Mouse (Mus musculus) heart, postnatal 0 days (tissue): ENCODE data around the gene Rora. TPM values are rescaled to one million over a fixed set of nuclear protein-coding genes. Genes with fewer than 3 reads are reported as not detected.
A peak's percentile ranks its signal among the peaks of the same experiment; 100 is the strongest.

Experiments used
- ATAC-seq: fragments of 200-750 bp; cut with Nextera tagmentation; 2 replicates; pipeline ENCODE4 v1.8.0; 2017; ENCODE audit warnings: low read depth, moderate number of reproducible peaks, moderate library complexity; ENCODE audit not compliant: insufficient read depth
- DNase-seq: peaks from one replicate; pipeline ENCODE4 v3.0.0-alpha.2; 2016; ENCODE audit warnings: low spot score
- H3K27ac ChIP-seq: fragments of 300-500 bp; sonication (generic); 2 replicates; pipeline ENCODE4 v1.5.1; 2014; ENCODE audit warnings: low read depth, mild to moderate bottlenecking
- H3K27me3 ChIP-seq: fragments of 300-500 bp; sonication (generic); 2 replicates; pipeline ENCODE4 v1.6.1; 2014; ENCODE audit warnings: low read length, mixed read lengths; ENCODE audit not compliant: control insufficient read depth, insufficient read depth
- H3K36me3 ChIP-seq: fragments of 300-500 bp; sonication (generic); replicated peaks from 2 replicates; pipeline ENCODE4 v1.6.1; 2014; ENCODE audit warnings: low read length, mixed read lengths; ENCODE audit not compliant: control insufficient read depth, insufficient read depth
- H3K4me1 ChIP-seq: fragments of 300-500 bp; sonication (generic); 2 replicates; pipeline ENCODE4 v1.6.1; 2014; ENCODE audit warnings: antibody characterized with exemption; ENCODE audit not compliant: control insufficient read depth, insufficient read depth
- H3K4me2 ChIP-seq: fragments of 300-500 bp; sonication (generic); 2 replicates; pipeline ENCODE4 v1.6.1; 2014; ENCODE audit warnings: low read depth, mild to moderate bottlenecking, low read length, moderate library complexity
- H3K4me3 ChIP-seq: fragments of 300-500 bp; sonication (generic); 2 replicates; pipeline ENCODE4 v1.5.1; 2014; ENCODE audit warnings: low read depth, low read length
- H3K9ac ChIP-seq: fragments of 300-500 bp; sonication (generic); replicated peaks from 2 replicates; pipeline ENCODE4 v1.6.1; 2014; ENCODE audit warnings: low read depth, low read length, mixed read lengths
- H3K9me3 ChIP-seq: fragments of 300-500 bp; sonication (generic); replicated peaks from 2 replicates; pipeline ENCODE4 v1.6.1; 2016; ENCODE audit warnings: low read length; ENCODE audit not compliant: control insufficient read depth
- CTCF ChIP-seq: IDR thresholded peaks from 2 replicates; pipeline ENCODE4 v1.5.1; 2016; ENCODE audit warnings: antibody characterized with exemption, control low read depth, low read depth
- EP300 ChIP-seq: IDR thresholded peaks from 2 replicates; pipeline ENCODE4 v1.6.1; 2016; ENCODE audit warnings: antibody characterized with exemption, low read depth
- WGBS: fragments of 180-500 bp; shearing (Covaris S2); extraction: QIAGEN DNeasy Blood & Tissue Kit; methylation state at CpG from one replicate; pipeline ENCODE4 v1.1.7; 2014; 5-methylcytosine and 5-hydroxymethylcytosine counted together
- polyA plus RNA-seq: library from polyadenylated mRNA; unstranded; fragments of >200 nt; fragmentation: Nextera tagmentation; extraction: Ambion mirVana; gene quantifications from 2 replicates; pipeline ENCODE4 v1.2.1, GENCODE M21; 2015
- total RNA-seq: library from RNA; depleted of rRNA; stranded (reverse); fragments of >200 nt; gene quantifications from 2 replicates; pipeline ENCODE4 v1.2.3, GENCODE M21; 2014; ENCODE audit warnings: low replicate concordance

Gene Rora
- total and polyA plus RNA-seq, 2 experiments from 2014 or later: 7.9 to 9.8 TPM

DNA sequence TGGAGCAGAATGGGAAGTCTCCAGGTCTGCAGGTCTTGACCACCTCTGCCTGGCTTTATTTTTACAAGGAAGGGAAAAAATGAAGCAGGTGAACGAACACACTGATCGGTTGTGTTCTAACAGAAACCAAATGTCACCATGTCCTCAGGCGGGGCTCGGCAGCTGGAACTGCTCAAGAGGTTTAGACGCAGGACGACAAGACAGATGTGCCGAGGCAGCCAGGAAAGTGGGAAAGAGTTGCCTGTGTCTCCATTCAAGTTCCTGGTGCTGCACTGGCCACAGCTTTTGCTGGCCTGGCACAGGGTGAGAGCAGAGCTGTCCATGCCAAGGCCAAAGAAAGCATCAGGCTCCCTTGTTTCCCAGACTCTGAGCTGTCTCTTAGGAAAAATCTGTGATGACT, 480.1 kb downstream of the Rora start:
- ATAC-seq: peak; percentile 14; the same call in 1 of the 2 replicates
- H3K27me3 ChIP-seq: peaks cover 9% of the 10 kb centered on the region; the same call in 1 of the 2 replicates
- H3K4me2 ChIP-seq: no peak overlapping the region

DNA sequence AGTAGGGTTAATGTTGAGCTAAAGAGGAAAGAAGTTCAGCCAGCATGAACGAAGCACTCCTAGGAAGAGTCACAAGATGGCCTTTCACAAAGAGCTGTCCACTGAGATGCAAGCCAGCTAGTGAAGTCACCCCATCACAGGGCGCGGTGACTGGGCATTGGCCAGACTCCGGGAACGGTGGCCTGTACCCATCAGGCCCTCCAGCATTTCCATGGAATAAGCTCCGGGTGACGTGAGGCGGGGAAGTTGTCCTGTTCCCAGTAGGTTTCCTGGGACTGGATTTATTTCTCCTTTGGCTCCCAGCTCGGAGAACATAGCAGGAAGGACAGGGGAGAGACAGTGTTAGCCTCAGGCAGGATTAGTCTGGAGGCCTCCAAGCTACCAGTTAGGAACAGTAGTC, 481.0 kb downstream of the Rora start:
- no peaks in the 10 kb centered on the region for H3K4me1 ChIP-seq
- H3K36me3 ChIP-seq: no peaks in the 10 kb centered on the region
- H3K9me3 ChIP-seq: no peaks in the 10 kb centered on the region
- TF ChIP-seq EP300 (no peak), CTCF (no peak)
- H3K4me3 ChIP-seq: no peak overlapping the region
- ATAC-seq: no peak
- no peak for DNase-seq
- H3K27me3 ChIP-seq: peaks cover 9% of the 10 kb centered on the region; the same call in 1 of the 2 replicates
- WGBS: 77% methylated on average over 9 of the region's 9 CpGs
- no peak overlapping the region for H3K4me2 ChIP-seq
- H3K9ac ChIP-seq: no peak overlapping the region
- peak overlapping the region; percentile 61 for H3K27ac ChIP-seq

More for the DNA sequence above, 480.1 kb downstream of the Rora start:
- Histone ChIP-seq H3K27ac (peak overlapping the region; percentile 37; the same call in 1 of the 2 replicates), H3K9me3 (no peaks in the 10 kb centered on the region), H3K4me3 (no peak overlapping the region), H3K9ac (no peak overlapping the region), H3K4me1 (peaks cover 5% of the 10 kb centered on the region; the same call in 1 of the 2 replicates), H3K36me3 (no peaks in the 10 kb centered on the region)
- TF ChIP-seq EP300 (no peak), CTCF (no peak)
- no peak for DNase-seq
- WGBS: 66% methylated on average over 7 of the region's 7 CpGs

DNA sequence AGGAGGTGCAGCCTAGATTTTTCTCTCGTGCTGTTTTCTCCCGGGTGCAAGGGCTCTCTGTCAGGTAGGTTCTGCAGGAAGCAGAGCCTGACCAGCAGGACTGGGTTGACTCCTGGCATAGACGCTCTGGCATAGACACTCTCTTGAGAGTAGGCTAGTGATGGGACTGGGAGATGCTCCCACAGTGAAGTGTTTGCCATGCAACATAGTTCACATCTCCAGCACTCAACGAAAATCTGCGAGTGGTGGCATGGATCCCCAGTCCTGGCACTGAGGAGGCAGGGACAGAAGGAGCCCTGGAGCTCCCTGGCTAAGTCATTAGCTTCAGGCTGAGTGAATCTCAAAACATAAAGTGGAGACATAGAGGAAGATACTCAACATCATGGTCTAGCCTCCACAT, 483.2 kb downstream of the Rora start:
- Histone ChIP-seq H3K4me3 (no peak overlapping the region), H3K36me3 (no peaks in the 10 kb centered on the region), H3K4me2 (no peak overlapping the region), H3K4me1 (no peaks in the 10 kb centered on the region), H3K27me3 (peaks cover 9% of the 10 kb centered on the region; the same call in 1 of the 2 replicates), H3K9me3 (no peaks in the 10 kb centered on the region), H3K9ac (no peak overlapping the region), H3K27ac (no peak overlapping the region)
- ATAC-seq: no peak
- WGBS: 88% methylated on average over 5 of the region's 5 CpGs
- no peak for TF ChIP-seq EP300
- TF ChIP-seq CTCF: no peak
- no peak for DNase-seq

DNA sequence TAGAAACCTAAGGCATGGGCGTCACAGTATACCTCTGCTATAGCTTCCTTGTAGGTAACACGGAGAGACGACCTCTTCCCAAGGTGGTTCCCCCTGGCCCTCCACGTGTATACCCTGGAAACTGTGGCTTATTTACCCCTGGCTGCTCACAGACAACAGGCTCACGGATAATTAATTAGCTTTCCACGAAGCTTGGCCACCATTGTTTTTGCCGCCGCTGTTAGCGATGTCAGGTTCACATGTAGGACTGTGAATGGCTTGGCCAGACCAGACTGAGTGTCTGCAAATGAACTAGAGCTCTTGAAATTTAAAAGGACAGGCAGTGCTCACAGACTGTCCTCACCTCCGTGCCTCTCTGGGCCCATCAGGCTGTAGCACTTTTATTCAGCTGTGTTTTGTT, 483.8 kb downstream of the Rora start:
- Histone ChIP-seq H3K27me3 (peaks cover 9% of the 10 kb centered on the region; the same call in 1 of the 2 replicates), H3K9ac (no peak overlapping the region), H3K4me1 (no peaks in the 10 kb centered on the region), H3K36me3 (no peaks in the 10 kb centered on the region), H3K9me3 (no peaks in the 10 kb centered on the region), H3K4me3 (no peak overlapping the region), H3K27ac (no peak overlapping the region), H3K4me2 (no peak overlapping the region)
- WGBS: 75% methylated on average over 10 of the region's 10 CpGs
- TF ChIP-seq CTCF: no peak
- no peak for TF ChIP-seq EP300
- ATAC-seq: no peak
- DNase-seq: no peak

DNA sequence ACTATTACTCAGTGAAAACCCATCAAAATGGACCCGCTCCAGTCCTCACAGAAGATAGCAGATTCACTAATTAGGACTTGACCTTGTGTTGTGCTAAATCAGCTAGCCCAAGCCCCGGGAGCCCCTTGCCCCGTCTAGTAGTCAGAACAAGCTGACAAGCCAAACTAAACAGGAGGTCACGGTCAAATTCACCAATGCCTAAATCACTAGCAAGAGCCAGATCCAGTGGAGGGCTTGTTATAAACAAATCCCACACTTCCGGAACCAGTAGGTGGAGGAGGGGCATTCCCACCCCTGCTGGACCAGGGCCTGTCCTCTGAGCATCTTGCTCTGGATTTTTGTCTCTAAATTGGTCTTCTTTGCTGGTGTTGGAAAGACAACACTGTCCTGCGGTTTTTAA, 486.6 kb downstream of the Rora start:
- H3K4me2 ChIP-seq: no peak overlapping the region
- no peaks in the 10 kb centered on the region for H3K4me1 ChIP-seq
- H3K27me3 ChIP-seq: no peaks in the 10 kb centered on the region
- H3K36me3 ChIP-seq: no peaks in the 10 kb centered on the region
- H3K9ac ChIP-seq: no peak overlapping the region
- H3K9me3 ChIP-seq: 0 out of 2 replicates have a peak, but pooled peaks cover under 1% of the 10 kb centered on the region
- DNase-seq (no peak), ATAC-seq (no peak)
- TF ChIP-seq EP300 (no peak), CTCF (no peak)
- 76% methylated on average over 6 of the region's 6 CpGs for WGBS
- H3K27ac ChIP-seq: no peak overlapping the region
- no peak overlapping the region for H3K4me3 ChIP-seq

DNA sequence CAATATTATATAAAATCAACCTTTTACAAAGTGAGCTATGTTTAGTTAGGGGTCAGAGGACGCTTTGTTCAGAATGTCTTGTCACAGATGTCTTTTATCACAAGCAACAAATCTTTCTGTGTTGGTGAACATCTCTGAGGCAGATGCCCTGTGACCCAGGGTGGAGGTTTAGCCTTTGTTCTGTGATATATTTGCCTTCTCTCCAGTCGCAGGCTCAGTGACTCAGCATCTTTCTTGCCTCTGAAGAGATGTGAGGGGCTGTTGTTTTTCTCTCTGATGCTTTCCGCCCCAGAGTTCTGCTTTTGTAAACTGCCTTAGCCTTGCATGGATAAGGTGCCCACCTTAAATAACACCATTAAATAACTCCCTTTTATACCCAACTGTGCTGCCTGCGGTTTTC, 488.3 kb downstream of the Rora start:
- no peaks in the 10 kb centered on the region for H3K4me1 ChIP-seq

More for the DNA sequence above, 488.3 kb downstream of the Rora start:
- no peak for ATAC-seq
- DNase-seq: no peak
- Histone ChIP-seq H3K27me3 (no peaks in the 10 kb centered on the region), H3K4me3 (no peak overlapping the region), H3K4me2 (no peak overlapping the region), H3K9ac (no peak overlapping the region), H3K36me3 (no peaks in the 10 kb centered on the region), H3K9me3 (peaks cover 15% of the 10 kb centered on the region; the same call in 1 of the 2 replicates), H3K27ac (no peak overlapping the region)
- WGBS: 78% methylated on average over 4 of the region's 4 CpGs
- TF ChIP-seq CTCF: no peak
- TF ChIP-seq EP300: no peak
